Mouse (Mus musculus): ENCODE results near the gene Ggt5.

GRCm38 (mm10) chr10:75560549-75560899 lies 28.6 kb upstream of the Ggt5 start:
- no peak for TF ChIP-seq CTCF (IDR thresholded peaks at IDR 0.05; ENCODE audit: low read depth)
- no peak for TF ChIP-seq EP300 (IDR thresholded peaks at IDR 0.05; ENCODE audit: low read depth)
